Mouse (Mus musculus) mesoderm, embryonic 11.5 days (tissue): Measurements from ENCODE around the gene Bmper.

Experiments used
- DNase-seq: peaks from one replicate; pipeline ENCODE4 v3.0.0-alpha.2; 2012; ENCODE audit warnings: low read depth, low spot score

The Bmper gene

GRCm38 (mm10) chr9:23235368-23236002 lies 12.6 kb downstream of the Bmper start:
- DNase-seq, result no peak

GRCm38 (mm10) chr9:23236635-23237279 lies 13.9 kb downstream of the Bmper start:
- DNase-seq, result peak; percentile 41

- DNase-seq, result no peak
Measured at GRCm38 (mm10) chr9:23239011-23239410, 16.1 kb downstream of the Bmper start.

- no peak for DNase-seq
Measured at GRCm38 (mm10) chr9:23242911-23243310, 20.0 kb downstream of the Bmper start.

GRCm38 (mm10) chr9:23243869-23244268 lies 21.0 kb downstream of the Bmper start:
- DNase-seq, result peak; percentile 51

- peak; percentile 41 for DNase-seq
Measured at GRCm38 (mm10) chr9:23246389-23246788, 23.5 kb downstream of the Bmper start.

GRCm38 (mm10) chr9:23250026-23250425 lies 27.1 kb downstream of the Bmper start:
- peak; percentile 84 for DNase-seq

GRCm38 (mm10) chr9:23251001-23251400 lies 28.1 kb downstream of the Bmper start:
- no peak for DNase-seq

- no peak for DNase-seq
Measured at GRCm38 (mm10) chr9:23253624-23254023, 30.7 kb downstream of the Bmper start.

GRCm38 (mm10) chr9:23254237-23255214 lies 31.6 kb downstream of the Bmper start:
- no peak for DNase-seq

- no peak for DNase-seq
Measured at GRCm38 (mm10) chr9:23255841-23256240, 33.0 kb downstream of the Bmper start.

GRCm38 (mm10) chr9:23256576-23256975 lies 33.7 kb downstream of the Bmper start:
- DNase-seq, result no peak

GRCm38 (mm10) chr9:23261834-23262233 lies 39.0 kb downstream of the Bmper start:
- DNase-seq, result no peak

GRCm38 (mm10) chr9:23262851-23263250 lies 40.0 kb downstream of the Bmper start:
- no peak for DNase-seq

- DNase-seq, result no peak
Measured at GRCm38 (mm10) chr9:23264471-23264870, 41.6 kb downstream of the Bmper start.

- no peak for DNase-seq
Measured at GRCm38 (mm10) chr9:23268609-23269008, 45.7 kb downstream of the Bmper start.

- no peak for DNase-seq
Measured at GRCm38 (mm10) chr9:23269087-23269486, 46.2 kb downstream of the Bmper start.

GRCm38 (mm10) chr9:23276244-23276643 lies 53.4 kb downstream of the Bmper start:
- no peak for DNase-seq

- DNase-seq, result no peak
Measured at GRCm38 (mm10) chr9:23284940-23285460, 62.1 kb downstream of the Bmper start.

- no peak for DNase-seq
Measured at GRCm38 (mm10) chr9:23293574-23293973, 70.7 kb downstream of the Bmper start.

- no peak for DNase-seq
Measured at GRCm38 (mm10) chr9:23295569-23295968, 72.7 kb downstream of the Bmper start.
